Mouse (Mus musculus) embryonic facial prominence, embryonic 15.5 days (tissue): ENCODE data around the gene Atxn2l. TPM values are rescaled to one million over a fixed set of nuclear protein-coding genes. Genes with fewer than 3 reads are reported as not detected.

ENCODE experiments used
- ATAC-seq: fragments of 200-750 bp; cut with Nextera tagmentation; 2 replicates; pipeline ENCODE4 v1.8.0; 2017; ENCODE audit warnings: low read depth, moderate TSS enrichment; ENCODE audit not compliant: insufficient number of reproducible peaks, low FRiP score, low TSS enrichment
- H3K27ac ChIP-seq: fragments of 300-500 bp; sonication (generic); replicated peaks from 2 replicates; pipeline ENCODE4 v1.5.1; 2015; ENCODE audit warnings: mild to moderate bottlenecking, inconsistent platforms
- H3K27me3 ChIP-seq: fragments of 300-500 bp; sonication (generic); 2 replicates; pipeline ENCODE4 v1.6.1; 2015; ENCODE audit warnings: inconsistent platforms
- H3K36me3 ChIP-seq: fragments of 300-500 bp; sonication (generic); 2 replicates; pipeline ENCODE4 v1.6.1; 2015; ENCODE audit warnings: mild to moderate bottlenecking, inconsistent platforms
- H3K4me1 ChIP-seq: fragments of 300-500 bp; sonication (generic); 2 replicates; pipeline ENCODE4 v1.6.1; 2015; ENCODE audit warnings: inconsistent platforms
- H3K4me2 ChIP-seq: fragments of 300-500 bp; sonication (generic); replicated peaks from 2 replicates; pipeline ENCODE4 v1.6.1; 2015; ENCODE audit warnings: mild to moderate bottlenecking, inconsistent platforms
- H3K4me3 ChIP-seq: fragments of 300-500 bp; sonication (generic); replicated peaks from 2 replicates; pipeline ENCODE4 v1.5.1; 2015; ENCODE audit warnings: mild to moderate bottlenecking, inconsistent platforms
- H3K9ac ChIP-seq: fragments of 300-500 bp; sonication (generic); 2 replicates; pipeline ENCODE4 v1.6.1; 2015; ENCODE audit warnings: inconsistent platforms
- H3K9me3 ChIP-seq: fragments of 300-500 bp; sonication (generic); replicated peaks from 2 replicates; pipeline ENCODE4 v1.6.1; 2016; ENCODE audit warnings: inconsistent platforms
- WGBS: fragments of 180-500 bp; shearing (Covaris S2); methylation state at CpG from one replicate; pipeline ENCODE4 v1.1.7; 2015; 5-methylcytosine and 5-hydroxymethylcytosine counted together
- polyA plus RNA-seq: library from polyadenylated mRNA; unstranded; fragments of >200 nt; fragmentation: Nextera tagmentation; extraction: Ambion mirVana; gene quantifications from 2 replicates; pipeline ENCODE4 v1.2.1, GENCODE M21; 2015

Atxn2l gene
- polyA plus RNA-seq, 1 experiment from 2014 or later = 58.0 TPM

DNA sequence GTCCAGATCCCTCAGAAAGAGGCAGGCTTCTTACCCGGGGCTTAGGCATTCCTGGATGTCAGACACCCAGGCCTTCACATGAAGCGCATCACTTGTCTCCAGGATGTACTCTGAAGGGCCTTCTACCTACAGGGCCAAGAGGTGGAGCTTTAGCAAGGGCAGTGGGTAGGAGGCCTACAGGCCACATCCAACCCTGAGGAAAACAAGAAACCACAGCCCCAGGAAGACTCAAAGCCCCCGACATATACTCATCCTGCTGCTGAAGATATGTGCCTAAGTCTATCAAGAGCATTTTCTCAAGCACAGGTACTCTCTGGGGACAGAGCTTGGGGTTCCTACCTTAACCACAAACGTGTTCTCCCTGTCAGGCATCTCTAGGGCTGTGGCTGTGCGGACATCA is 31.9 kb downstream of the Atxn2l start:
- Histone ChIP-seq H3K4me3 (no peak overlapping the region), H3K9me3 (no peaks in the 10 kb centered on the region), H3K27ac (no peak overlapping the region), H3K4me1 (peaks cover 32% of the 10 kb centered on the region), H3K27me3 (no peaks in the 10 kb centered on the region), H3K9ac (no peak overlapping the region), H3K4me2 (no peak overlapping the region), H3K36me3 (peaks cover 64% of the 10 kb centered on the region)
- WGBS = 93% methylated on average over 5 of the region's 5 CpGs
- no peak for ATAC-seq

DNA sequence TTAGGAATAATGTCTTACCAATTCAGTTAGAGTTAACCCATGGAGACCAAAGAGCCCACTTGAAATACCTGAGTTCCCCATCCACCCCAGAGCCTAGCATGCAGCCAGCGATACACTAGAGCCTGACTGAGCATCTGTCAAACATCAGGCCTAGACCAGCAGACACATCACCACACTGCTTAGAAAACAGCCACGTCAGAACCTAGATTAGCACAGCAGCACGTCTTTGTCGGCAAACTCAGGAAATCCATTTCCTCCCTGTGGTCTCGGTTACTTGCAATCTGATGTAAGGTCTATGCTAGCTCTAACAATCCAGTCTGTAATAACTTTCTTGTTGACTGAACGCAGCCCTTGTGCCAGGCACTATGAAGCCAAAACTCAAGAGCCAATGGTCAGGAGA is 33.2 kb downstream of the Atxn2l start:
- Histone ChIP-seq H3K27ac (no peak overlapping the region), H3K9me3 (no peaks in the 10 kb centered on the region), H3K36me3 (peaks cover 64% of the 10 kb centered on the region), H3K27me3 (no peaks in the 10 kb centered on the region), H3K4me3 (no peak overlapping the region), H3K9ac (no peak overlapping the region), H3K4me2 (no peak overlapping the region), H3K4me1 (peaks cover 34% of the 10 kb centered on the region)
- WGBS = 66% methylated on average over 6 of the region's 6 CpGs
- ATAC-seq = no peak

- peaks cover 64% of the 10 kb centered on the region for H3K36me3 ChIP-seq
These were observed 35.2 kb downstream of the Atxn2l start for GRCm38 (mm10) chr7:126467834-126468627.

GRCm38 (mm10) chr7:126467271-126467670 is 36.0 kb downstream of the Atxn2l start:
- ATAC-seq = no peak
- no peaks in the 10 kb centered on the region for H3K9me3 ChIP-seq
- H3K27me3 ChIP-seq = no peaks in the 10 kb centered on the region
- H3K4me1 ChIP-seq = peaks cover 19% of the 10 kb centered on the region
- H3K4me3 ChIP-seq = no peak overlapping the region
- WGBS = 65% methylated on average over 5 of the region's 5 CpGs
- no peak overlapping the region for H3K4me2 ChIP-seq
- peaks cover 59% of the 10 kb centered on the region for H3K36me3 ChIP-seq
- H3K9ac ChIP-seq = no peak overlapping the region
- H3K27ac ChIP-seq = no peak overlapping the region

More at GRCm38 (mm10) chr7:126467834-126468627, 35.2 kb downstream of the Atxn2l start:
- no peak overlapping the region for H3K9ac ChIP-seq
- H3K4me1 ChIP-seq = peaks cover 26% of the 10 kb centered on the region
- no peak overlapping the region for H3K27ac ChIP-seq
- 88% methylated on average over 18 of the region's 18 CpGs for WGBS
- no peak overlapping the region for H3K4me2 ChIP-seq
- no peak overlapping the region for H3K4me3 ChIP-seq
- no peaks in the 10 kb centered on the region for H3K27me3 ChIP-seq
- ATAC-seq = no peak
- H3K9me3 ChIP-seq = no peaks in the 10 kb centered on the region

DNA sequence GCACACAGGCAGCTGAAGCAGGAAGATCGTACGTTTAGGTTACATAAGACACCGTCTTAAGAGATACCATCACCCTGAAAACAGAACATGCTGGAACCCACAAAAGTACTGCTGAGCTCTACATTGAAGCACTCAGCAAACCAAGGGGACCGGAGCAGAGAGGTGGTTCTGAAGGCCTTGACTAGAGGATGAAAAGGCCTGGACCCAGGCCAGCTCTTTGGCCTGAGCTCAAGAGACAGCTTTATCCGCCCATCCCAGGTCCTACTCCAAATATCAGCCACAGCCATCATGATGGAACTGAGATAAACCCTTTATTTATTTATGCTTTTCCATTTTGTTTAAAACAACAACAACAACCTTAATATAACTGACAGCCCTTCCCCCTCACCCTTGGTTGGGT is 36.5 kb downstream of the Atxn2l start:
- Histone ChIP-seq H3K36me3 (peaks cover 53% of the 10 kb centered on the region), H3K9ac (no peak overlapping the region), H3K27me3 (no peaks in the 10 kb centered on the region), H3K9me3 (no peaks in the 10 kb centered on the region), H3K4me1 (peaks cover 15% of the 10 kb centered on the region), H3K4me2 (no peak overlapping the region), H3K27ac (peak overlapping the region; percentile 52; the same call in 1 of the 2 replicates), H3K4me3 (no peak overlapping the region)
- WGBS = 87% methylated on average over 5 of the region's 5 CpGs
- ATAC-seq = no peak

DNA sequence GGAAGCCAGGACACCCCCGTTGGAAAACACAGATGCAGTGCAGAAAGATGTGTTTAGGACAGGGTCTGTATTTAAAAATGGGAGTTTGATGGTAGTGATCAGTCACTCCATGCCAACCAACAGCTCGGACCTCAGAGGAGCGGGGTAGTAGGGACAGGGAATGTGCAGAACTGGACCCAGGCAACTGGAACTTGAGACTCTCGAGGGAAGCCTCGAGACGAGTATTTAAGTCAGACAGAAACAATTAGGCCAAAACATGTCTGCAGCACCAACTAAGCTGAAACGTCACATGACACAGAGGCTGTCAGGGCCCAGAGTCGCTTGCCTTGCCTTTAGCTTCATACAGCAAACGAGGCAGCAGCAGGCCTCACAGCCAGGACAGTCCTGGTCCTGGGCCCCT is 37.1 kb downstream of the Atxn2l start:
- no peaks in the 10 kb centered on the region for H3K9me3 ChIP-seq
- H3K4me2 ChIP-seq = no peak overlapping the region
- 53% methylated on average over 9 of the region's 9 CpGs for WGBS
- H3K4me3 ChIP-seq = no peak overlapping the region
- no peak overlapping the region for H3K9ac ChIP-seq
- no peaks in the 10 kb centered on the region for H3K27me3 ChIP-seq
- H3K36me3 ChIP-seq = peaks cover 47% of the 10 kb centered on the region
- peak overlapping the region; percentile 52; the same call in 1 of the 2 replicates for H3K27ac ChIP-seq
- no peak for ATAC-seq
- H3K4me1 ChIP-seq = peaks cover 15% of the 10 kb centered on the region

GRCm38 (mm10) chr7:126465246-126466030 is 37.8 kb downstream of the Atxn2l start:
- H3K9me3 ChIP-seq = no peaks in the 10 kb centered on the region
- WGBS = 53% methylated on average over 7 of the region's 7 CpGs
- no peak overlapping the region for H3K4me3 ChIP-seq
- H3K9ac ChIP-seq = no peak overlapping the region
- peak; percentile 32; the same call in 1 of the 2 replicates for ATAC-seq
- peaks cover 19% of the 10 kb centered on the region for H3K4me1 ChIP-seq
- no peaks in the 10 kb centered on the region for H3K27me3 ChIP-seq
- peaks cover 42% of the 10 kb centered on the region for H3K36me3 ChIP-seq
- H3K27ac ChIP-seq = peak overlapping the region; percentile 48; the same call in 1 of the 2 replicates
- no peak overlapping the region for H3K4me2 ChIP-seq

- Histone ChIP-seq H3K27ac (peak overlapping the region; percentile 48; the same call in 1 of the 2 replicates), H3K27me3 (no peaks in the 10 kb centered on the region), H3K4me2 (no peak overlapping the region), H3K9me3 (no peaks in the 10 kb centered on the region), H3K4me1 (peaks cover 19% of the 10 kb centered on the region), H3K4me3 (no peak overlapping the region), H3K9ac (0 out of 2 replicates have a peak overlapping the region, but pooled peaks have one; percentile 6), H3K36me3 (peaks cover 36% of the 10 kb centered on the region)
- no peak for ATAC-seq
- WGBS = 45% methylated on average over 5 of the region's 5 CpGs
These were observed 38.4 kb downstream of the Atxn2l start for GRCm38 (mm10) chr7:126464836-126465235.

DNA sequence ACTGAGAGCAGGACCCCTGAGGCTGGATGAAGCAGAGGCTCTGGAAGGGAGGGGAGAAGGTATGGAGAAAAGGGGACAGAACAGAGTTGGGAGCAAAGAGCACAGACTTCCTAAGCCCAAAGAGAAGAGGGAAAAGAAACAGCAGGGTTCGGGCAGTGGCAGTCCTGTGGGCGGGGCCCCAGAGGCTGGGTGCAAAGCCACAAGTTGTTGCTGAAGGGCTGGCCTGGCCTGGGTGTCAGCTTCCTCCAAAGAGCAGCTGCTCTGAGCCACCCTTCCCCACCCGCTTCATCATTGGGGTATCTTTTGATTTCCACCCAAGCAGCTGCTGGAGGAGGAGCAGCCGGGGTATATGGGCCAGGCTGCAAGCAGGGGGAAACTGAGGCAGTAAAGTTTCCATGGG is 39.1 kb downstream of the Atxn2l start:
- Histone ChIP-seq H3K4me3 (no peak overlapping the region), H3K27ac (0 out of 2 replicates have a peak overlapping the region, but pooled peaks have one; percentile 48), H3K9me3 (no peaks in the 10 kb centered on the region), H3K9ac (no peak overlapping the region), H3K36me3 (peaks cover 28% of the 10 kb centered on the region), H3K4me1 (peaks cover 19% of the 10 kb centered on the region), H3K4me2 (no peak overlapping the region), H3K27me3 (no peaks in the 10 kb centered on the region)
- ATAC-seq = no peak
- 55% methylated on average over 4 of the region's 4 CpGs for WGBS

DNA sequence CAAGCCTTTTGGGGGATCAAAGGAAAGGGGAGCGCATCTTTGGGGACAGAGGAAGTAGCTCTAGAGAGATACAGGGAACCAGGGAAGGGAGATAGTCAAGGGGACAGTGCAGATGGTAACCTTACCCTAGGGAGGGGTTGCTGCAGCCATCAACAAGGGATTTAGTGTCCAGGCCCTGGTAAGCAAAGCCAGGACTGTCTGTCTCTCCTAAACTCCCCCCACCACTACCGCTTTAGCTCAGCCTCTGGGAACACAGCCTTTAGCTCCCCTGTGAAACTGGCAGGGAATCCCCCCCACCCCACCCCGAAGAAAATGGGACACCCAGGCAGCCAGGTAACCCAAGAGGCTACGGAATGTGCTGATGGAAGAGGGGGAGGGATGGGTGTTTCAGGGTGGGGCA is 39.7 kb downstream of the Atxn2l start:
- Histone ChIP-seq H3K4me1 (peaks cover 19% of the 10 kb centered on the region), H3K27ac (no peak overlapping the region), H3K9me3 (no peaks in the 10 kb centered on the region), H3K4me2 (no peak overlapping the region), H3K4me3 (no peak overlapping the region), H3K9ac (no peak overlapping the region), H3K36me3 (peaks cover 23% of the 10 kb centered on the region), H3K27me3 (no peaks in the 10 kb centered on the region)
- ATAC-seq = no peak
- WGBS = 47% methylated on average over 4 of the region's 4 CpGs

- H3K4me3 ChIP-seq = peak within 1 kb of the TSS; percentile 6; the same call in 1 of the 2 replicates
- no peak within 1 kb of the TSS for H3K9ac ChIP-seq
- 44% methylated on average over 5 of the region's 5 CpGs for WGBS
- H3K4me2 ChIP-seq = no peak within 1 kb of the TSS
- H3K27ac ChIP-seq = peak within 1 kb of the TSS; percentile 48; the same call in 1 of the 2 replicates
- no peaks in the 10 kb centered on the region for H3K27me3 ChIP-seq
- H3K4me1 ChIP-seq = peaks cover 19% of the 10 kb centered on the region
- peaks cover 17% of the 10 kb centered on the region for H3K36me3 ChIP-seq
- no peaks in the 10 kb centered on the region for H3K9me3 ChIP-seq
- ATAC-seq = no peak
These were observed 40.2 kb downstream of the Atxn2l start, which contains the start of gene Atp2a1 for GRCm38 (mm10) chr7:126463004-126463403. Atp2a1 (minus strand) TSS chr7:126463108.
